Mouse (Mus musculus) MEL (cell line): ENCODE measurements around the gene Gnaq.

Source experiments
- CHD1 ChIP-seq: IDR thresholded peaks from 2 replicates; pipeline ENCODE4 v1.6.1; 2012; ENCODE audit warnings: low read depth, mild to moderate bottlenecking, inconsistent platforms, low read length, improper control_type of control experiment
- HCFC1 ChIP-seq: IDR thresholded peaks from 2 replicates; pipeline ENCODE4 v1.6.1; 2012; ENCODE audit warnings: low read depth, mild to moderate bottlenecking, inconsistent platforms, low read length, improper control_type of control experiment, moderate library complexity
- POLR2A ChIP-seq, 2 experiments: IDR thresholded peaks; 2 replicates each; pipeline ENCODE4 v1.6.1; 2011 to 2012; ENCODE audit warnings: low read length in 2 of 2, mild to moderate bottlenecking in 2 of 2, control low read depth in 1 of 2, improper control_type of control experiment in 1 of 2, low read depth in 1 of 2, moderate library complexity in 1 of 2; ENCODE audit not compliant: control insufficient read depth in 1 of 2, insufficient read depth in 1 of 2, poor library complexity in 1 of 2
- USF1 ChIP-seq: IDR thresholded peaks from 2 replicates; pipeline ENCODE4 v1.6.1; 2014; ENCODE audit warnings: low read depth, mild to moderate bottlenecking, inconsistent platforms, low read length, improper control_type of control experiment, moderate library complexity

DNA sequence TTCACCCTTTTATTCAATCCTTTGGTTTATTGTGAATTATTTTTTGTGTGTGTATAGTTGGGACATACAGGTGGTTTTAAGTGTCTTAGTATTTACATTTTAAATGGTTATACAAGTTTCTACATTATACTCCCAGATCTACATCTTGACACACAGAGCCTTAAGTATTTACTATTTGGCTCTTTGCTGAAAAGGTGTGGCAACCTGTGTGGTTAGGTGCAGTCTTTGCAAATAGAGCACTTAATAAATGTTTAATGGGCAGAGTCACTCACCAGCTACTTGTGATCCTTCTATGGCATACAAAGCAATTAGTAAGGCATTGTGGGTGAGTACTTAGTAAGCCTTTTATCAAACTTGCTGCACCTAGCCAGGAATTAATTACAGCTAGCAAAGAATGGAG lies 278.7 kb downstream of the Gnaq start:
- TF ChIP-seq POLR2A (IDR thresholded peaks at IDR 0.05; ENCODE audit: control insufficient read depth in 1 of 2, insufficient read depth in 1 of 2, low read depth in 1 of 2, low read length in 2 of 2, poor library complexity in 1 of 2) (no peak), HCFC1 (no peak), USF1 (no peak), CHD1 (no peak)
